Mouse (Mus musculus) heart, postnatal 0 days (tissue): ENCODE measurements around the gene Rragd. TPM values are rescaled to one million over a fixed set of nuclear protein-coding genes. Genes with fewer than 3 reads are reported as not detected.

Source experiments
- ATAC-seq: fragments of 200-750 bp; cut with Nextera tagmentation; 2 replicates; pipeline ENCODE4 v1.8.0; 2017; ENCODE audit warnings: low read depth, moderate number of reproducible peaks, moderate library complexity; ENCODE audit not compliant: insufficient read depth
- DNase-seq: peaks from one replicate; pipeline ENCODE4 v3.0.0-alpha.2; 2016; ENCODE audit warnings: low spot score
- H3K27ac ChIP-seq: fragments of 300-500 bp; sonication (generic); 2 replicates; pipeline ENCODE4 v1.5.1; 2014; ENCODE audit warnings: low read depth, mild to moderate bottlenecking
- H3K27me3 ChIP-seq: fragments of 300-500 bp; sonication (generic); 2 replicates; pipeline ENCODE4 v1.6.1; 2014; ENCODE audit warnings: low read length, mixed read lengths; ENCODE audit not compliant: control insufficient read depth, insufficient read depth
- H3K36me3 ChIP-seq: fragments of 300-500 bp; sonication (generic); replicated peaks from 2 replicates; pipeline ENCODE4 v1.6.1; 2014; ENCODE audit warnings: low read length, mixed read lengths; ENCODE audit not compliant: control insufficient read depth, insufficient read depth
- H3K4me1 ChIP-seq: fragments of 300-500 bp; sonication (generic); 2 replicates; pipeline ENCODE4 v1.6.1; 2014; ENCODE audit warnings: antibody characterized with exemption; ENCODE audit not compliant: control insufficient read depth, insufficient read depth
- H3K4me2 ChIP-seq: fragments of 300-500 bp; sonication (generic); 2 replicates; pipeline ENCODE4 v1.6.1; 2014; ENCODE audit warnings: low read depth, mild to moderate bottlenecking, low read length, moderate library complexity
- H3K4me3 ChIP-seq: fragments of 300-500 bp; sonication (generic); 2 replicates; pipeline ENCODE4 v1.5.1; 2014; ENCODE audit warnings: low read depth, low read length
- H3K9ac ChIP-seq: fragments of 300-500 bp; sonication (generic); replicated peaks from 2 replicates; pipeline ENCODE4 v1.6.1; 2014; ENCODE audit warnings: low read depth, low read length, mixed read lengths
- H3K9me3 ChIP-seq: fragments of 300-500 bp; sonication (generic); replicated peaks from 2 replicates; pipeline ENCODE4 v1.6.1; 2016; ENCODE audit warnings: low read length; ENCODE audit not compliant: control insufficient read depth
- CTCF ChIP-seq: IDR thresholded peaks from 2 replicates; pipeline ENCODE4 v1.5.1; 2016; ENCODE audit warnings: antibody characterized with exemption, control low read depth, low read depth
- EP300 ChIP-seq: IDR thresholded peaks from 2 replicates; pipeline ENCODE4 v1.6.1; 2016; ENCODE audit warnings: antibody characterized with exemption, low read depth
- WGBS: fragments of 180-500 bp; shearing (Covaris S2); extraction: QIAGEN DNeasy Blood & Tissue Kit; methylation state at CpG from one replicate; pipeline ENCODE4 v1.1.7; 2014; 5-methylcytosine and 5-hydroxymethylcytosine counted together
- polyA plus RNA-seq: library from polyadenylated mRNA; unstranded; fragments of >200 nt; fragmentation: Nextera tagmentation; extraction: Ambion mirVana; gene quantifications from 2 replicates; pipeline ENCODE4 v1.2.1, GENCODE M21; 2015
- total RNA-seq: library from RNA; depleted of rRNA; stranded (reverse); fragments of >200 nt; gene quantifications from 2 replicates; pipeline ENCODE4 v1.2.3, GENCODE M21; 2014; ENCODE audit warnings: low replicate concordance

The Rragd gene
- total and polyA plus RNA-seq, 2 experiments from 2014 or later: 35.4 to 61.3 TPM

- no peaks in the 10 kb centered on the region for H3K9me3 ChIP-seq
- no peak overlapping the region for H3K4me2 ChIP-seq
- no peak for ATAC-seq
- H3K27me3 ChIP-seq: no peaks in the 10 kb centered on the region
- TF ChIP-seq CTCF (no peak), EP300 (no peak)
- no peak overlapping the region for H3K4me3 ChIP-seq
- no peaks in the 10 kb centered on the region; the same call in none of the 2 replicates for H3K36me3 ChIP-seq
- WGBS: 92% methylated on average over 11 of the region's 11 CpGs
- no peak overlapping the region for H3K9ac ChIP-seq
- H3K4me1 ChIP-seq: no peaks in the 10 kb centered on the region
- no peak for DNase-seq
- H3K27ac ChIP-seq: no peak overlapping the region
Measured at GRCm38 (mm10) chr4:33006844-33007243, 24.0 kb downstream of the Rragd start.

- Histone ChIP-seq H3K9ac (no peak overlapping the region), H3K4me2 (no peak overlapping the region), H3K36me3 (no peaks in the 10 kb centered on the region; the same call in none of the 2 replicates), H3K27ac (no peak overlapping the region), H3K4me1 (no peaks in the 10 kb centered on the region), H3K27me3 (no peaks in the 10 kb centered on the region), H3K9me3 (no peaks in the 10 kb centered on the region), H3K4me3 (no peak overlapping the region)
- DNase-seq (no peak), ATAC-seq (no peak)
- WGBS: 41% methylated on average over 9 of the region's 9 CpGs
- TF ChIP-seq CTCF (no peak), EP300 (no peak)
Measured at GRCm38 (mm10) chr4:33007443-33008217, 24.8 kb downstream of the Rragd start.

GRCm38 (mm10) chr4:33010078-33010477, 27.2 kb downstream of the Rragd start:
- no peak overlapping the region for H3K27ac ChIP-seq
- no peak for ATAC-seq
- no peaks in the 10 kb centered on the region for H3K4me1 ChIP-seq
- no peak for DNase-seq
- no peak for TF ChIP-seq CTCF
- TF ChIP-seq EP300: no peak
- 0 out of 2 replicates have a peak, but pooled peaks cover 4% of the 10 kb centered on the region for H3K9me3 ChIP-seq
- no peak overlapping the region for H3K9ac ChIP-seq
- H3K36me3 ChIP-seq: peaks cover 14% of the 10 kb centered on the region
- no peak overlapping the region for H3K4me3 ChIP-seq
- no peak overlapping the region for H3K4me2 ChIP-seq
- H3K27me3 ChIP-seq: no peaks in the 10 kb centered on the region
- 97% methylated on average over 1 of the region's 1 CpGs for WGBS

GRCm38 (mm10) chr4:33012484-33012883, 29.6 kb downstream of the Rragd start:
- Histone ChIP-seq H3K36me3 (peaks cover 14% of the 10 kb centered on the region), H3K27ac (no peak overlapping the region), H3K4me2 (no peak overlapping the region), H3K9me3 (0 out of 2 replicates have a peak, but pooled peaks cover 4% of the 10 kb centered on the region), H3K9ac (no peak overlapping the region), H3K4me3 (no peak overlapping the region), H3K27me3 (no peaks in the 10 kb centered on the region), H3K4me1 (no peaks in the 10 kb centered on the region)
- 83% methylated on average over 4 of the region's 4 CpGs for WGBS
- DNase-seq (no peak), ATAC-seq (no peak)
- no peak for TF ChIP-seq CTCF
- no peak for TF ChIP-seq EP300

- ATAC-seq (peak; percentile 68), DNase-seq (peak; percentile 68)
- peak; percentile 99 for TF ChIP-seq CTCF
- no peak for TF ChIP-seq EP300
- no peak overlapping the region for H3K9ac ChIP-seq
- no peaks in the 10 kb centered on the region for H3K27me3 ChIP-seq
- H3K9me3 ChIP-seq: 0 out of 2 replicates have a peak, but pooled peaks cover 4% of the 10 kb centered on the region
- no peak overlapping the region for H3K27ac ChIP-seq
- H3K4me2 ChIP-seq: no peak overlapping the region
- H3K4me1 ChIP-seq: no peaks in the 10 kb centered on the region
- WGBS: 42% methylated on average over 9 of the region's 9 CpGs
- H3K4me3 ChIP-seq: no peak overlapping the region
- peaks cover 20% of the 10 kb centered on the region for H3K36me3 ChIP-seq
Measured at GRCm38 (mm10) chr4:33018361-33018999, 35.6 kb downstream of the Rragd start.
